Mouse (Mus musculus): ENCODE data around the gene Kcnf1. TPM values are rescaled to one million over a fixed set of nuclear protein-coding genes. Genes with fewer than 3 reads are reported as not detected.
"Not testable (repeated sequence)": the region's sequence is repeated elsewhere in the genome, so short reads cannot be mapped to it uniquely, and the experiment has no call there.

Kcnf1 gene
- total RNA-seq, 2 experiments from 2014 or later = 35.2 to 40.0 TPM

DNA sequence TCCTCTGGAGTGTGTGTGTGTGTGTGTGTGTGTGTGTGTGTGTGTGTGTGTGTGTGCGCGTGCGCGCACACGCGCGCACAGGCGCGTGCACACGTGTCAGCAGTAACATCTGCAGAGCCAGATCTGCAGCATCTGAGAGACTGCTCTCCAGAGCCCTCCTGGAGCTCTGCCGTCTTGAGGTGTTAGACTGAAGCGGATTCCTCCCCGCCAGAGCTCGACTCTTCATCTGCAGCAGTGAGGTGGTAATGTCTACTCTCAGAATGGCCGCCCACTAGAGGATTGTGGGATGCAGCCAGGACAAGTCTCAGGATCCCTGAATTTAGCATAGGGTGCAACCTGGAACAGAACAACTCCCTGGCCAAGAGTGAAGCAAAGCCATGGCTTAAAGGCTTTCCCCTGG, 19.1 kb downstream of the Kcnf1 start:
- no peak for DNase-seq

DNA sequence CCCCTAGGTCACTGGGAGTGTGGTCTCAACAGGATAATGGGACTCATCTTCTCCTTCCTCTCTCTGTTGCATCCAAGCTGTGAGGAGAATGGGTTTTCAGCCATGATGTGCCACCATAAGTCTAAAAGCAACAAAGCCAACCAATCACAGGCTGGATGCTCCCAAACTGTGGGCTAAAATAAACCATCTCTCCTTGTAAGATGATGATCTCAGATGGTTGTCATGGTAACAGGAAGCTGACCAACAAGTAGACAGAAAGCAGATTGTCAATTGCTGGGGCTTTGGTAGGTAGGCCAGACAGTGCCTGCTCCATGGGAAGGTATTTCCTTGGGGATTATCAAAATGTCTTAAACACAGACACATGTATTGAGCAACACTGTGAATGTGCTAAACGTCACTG, 20.9 kb downstream of the Kcnf1 start:
- DNase-seq = no peak

DNA sequence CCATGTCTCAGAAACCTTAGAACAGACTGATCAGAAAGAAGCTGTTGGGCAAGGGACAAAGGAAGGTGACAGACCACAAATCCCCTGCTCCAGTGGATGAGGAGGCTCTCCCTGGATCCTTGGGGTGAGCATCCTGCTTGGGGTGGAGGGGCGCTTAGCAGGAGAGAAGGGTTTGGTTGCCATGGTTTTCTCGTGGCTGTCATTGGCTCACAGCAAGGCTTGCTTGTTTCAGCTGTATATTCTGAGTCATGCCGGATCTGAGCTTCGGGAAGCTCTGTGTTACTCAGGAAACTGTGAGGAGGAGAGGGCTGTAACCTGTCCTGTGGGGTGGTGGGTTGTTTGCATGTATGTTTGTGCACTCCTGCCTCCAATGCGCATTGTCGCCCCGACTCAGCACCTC, 23.8 kb downstream of the Kcnf1 start:
- DNase-seq = peak in 1 of 2 experiments; percentile 44

DNA sequence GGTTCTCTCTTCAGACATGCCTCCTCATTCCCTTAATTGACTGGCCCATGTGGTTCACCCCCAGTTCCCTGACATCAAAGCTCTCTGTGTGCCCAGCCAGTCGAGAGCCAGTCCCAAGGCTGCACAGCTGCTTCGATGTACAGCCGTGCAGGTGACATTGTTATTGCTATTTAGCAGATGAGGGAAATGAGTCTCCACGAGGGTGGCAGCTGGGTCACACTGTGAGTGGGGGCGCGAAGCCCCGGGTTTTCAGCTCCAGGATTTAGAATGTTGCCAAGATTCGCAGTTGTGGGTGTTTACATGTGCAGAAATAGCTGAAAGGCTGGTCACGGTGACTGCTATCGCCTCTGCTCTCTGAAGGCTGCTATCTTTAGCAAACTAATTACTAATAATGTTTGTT, 27.8 kb downstream of the Kcnf1 start:
- no peak for DNase-seq

DNA sequence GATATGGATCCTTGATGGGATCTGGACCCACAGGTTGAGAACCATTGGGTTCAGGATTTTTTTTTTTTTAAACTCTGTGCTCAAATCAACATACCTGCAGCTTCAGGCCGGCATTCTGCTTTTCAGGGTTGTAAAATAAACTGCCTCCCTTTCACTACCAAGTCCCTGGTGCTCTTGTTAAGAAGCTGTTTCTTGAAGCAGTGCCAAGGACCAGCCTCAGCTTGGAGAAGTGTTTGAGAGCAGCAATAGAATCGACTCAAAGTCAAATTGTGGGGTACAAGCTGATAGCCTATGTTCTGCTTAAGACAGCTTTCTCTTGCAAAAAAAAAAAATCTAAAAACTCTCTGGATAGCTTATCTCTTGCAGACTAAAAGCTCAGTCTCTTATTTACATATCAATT, 34.9 kb downstream of the Kcnf1 start:
- DNase-seq = no peak

DNA sequence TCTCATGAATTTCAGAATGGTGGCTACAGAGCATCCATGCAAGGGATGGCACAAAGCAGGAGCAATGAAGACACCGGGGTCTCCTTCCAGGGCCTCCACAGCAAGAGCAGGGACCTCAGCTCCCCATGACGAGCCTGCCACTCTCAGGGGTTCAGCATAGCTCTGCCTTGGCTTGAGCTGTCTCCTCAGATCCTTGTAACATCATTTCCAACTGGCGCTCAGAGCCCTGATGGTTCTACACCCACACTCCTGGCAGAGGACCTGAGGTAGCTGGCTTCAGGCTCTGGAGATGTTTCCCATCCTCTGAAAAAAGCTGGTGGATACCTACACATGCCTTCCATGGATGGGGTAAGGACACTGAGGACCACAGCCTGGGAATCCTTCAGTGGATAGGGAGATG, 36.3 kb downstream of the Kcnf1 start:
- peak; percentile 40 to 45 for DNase-seq

DNA sequence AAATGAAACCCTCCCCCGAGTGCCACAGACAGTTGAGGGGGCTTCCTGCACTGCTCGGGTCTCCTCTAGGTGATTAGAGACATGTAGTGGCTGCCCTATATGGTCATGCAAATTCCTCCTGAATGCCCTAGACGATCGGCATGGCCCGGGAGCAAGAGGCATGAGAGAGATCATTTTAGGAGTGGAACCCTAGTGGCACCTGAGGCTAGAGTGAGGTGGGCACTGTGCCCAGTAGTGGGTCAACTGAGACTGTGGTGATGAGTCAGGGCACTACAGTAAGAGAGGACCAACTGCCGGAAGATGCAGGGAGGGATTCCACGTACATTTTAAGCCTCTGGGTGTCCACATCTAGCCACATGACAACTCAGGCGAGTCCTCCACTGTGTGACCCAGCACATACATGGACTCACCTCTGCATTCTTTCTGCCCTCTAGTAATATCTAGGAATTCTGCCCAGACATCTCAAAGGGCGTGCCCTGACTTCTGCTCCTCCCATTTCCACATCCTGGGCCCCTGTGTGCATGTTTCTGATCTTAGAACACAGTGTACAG, 42.1 kb downstream of the Kcnf1 start:
- no peak for DNase-seq

DNA sequence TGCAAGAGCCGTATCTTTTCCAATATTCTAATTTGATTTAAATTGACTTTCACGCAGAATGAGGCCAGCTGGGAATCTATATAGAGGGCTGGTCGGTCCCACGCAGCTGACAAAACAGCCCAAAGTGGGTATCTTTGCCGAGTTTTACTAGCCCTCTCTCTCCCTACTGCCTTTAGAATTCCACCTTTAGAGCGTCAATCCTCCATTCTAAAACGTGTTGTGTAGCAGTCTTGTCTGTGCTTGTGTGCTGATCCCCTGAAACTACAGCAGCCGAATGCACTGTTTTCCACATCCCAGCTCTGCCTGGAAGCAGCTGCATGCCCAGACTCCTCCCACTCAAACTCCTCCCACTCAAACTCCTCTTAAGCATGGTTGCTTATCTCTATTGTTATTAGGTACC, 44.4 kb downstream of the Kcnf1 start:
- DNase-seq = no peak

DNA sequence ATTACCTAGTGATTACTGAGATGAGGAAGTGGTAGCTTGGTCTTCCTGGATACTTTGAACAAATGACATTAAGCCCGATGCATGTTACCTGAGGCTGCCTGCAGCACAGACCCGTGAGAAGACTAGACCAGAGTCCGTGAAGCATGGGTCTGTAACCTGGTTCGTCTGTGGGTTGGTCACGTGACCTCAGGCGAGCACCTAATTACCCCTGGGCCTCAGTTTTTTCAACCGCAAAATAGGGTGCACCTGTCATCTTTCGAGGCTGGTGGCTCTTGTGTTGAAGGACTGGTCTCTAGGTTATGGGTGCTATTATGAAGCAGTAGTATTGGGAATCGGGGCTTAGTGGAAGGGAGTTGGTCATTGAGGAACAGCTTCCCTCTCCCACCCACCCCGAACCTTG, 45.1 kb downstream of the Kcnf1 start:
- DNase-seq = no peak

DNA sequence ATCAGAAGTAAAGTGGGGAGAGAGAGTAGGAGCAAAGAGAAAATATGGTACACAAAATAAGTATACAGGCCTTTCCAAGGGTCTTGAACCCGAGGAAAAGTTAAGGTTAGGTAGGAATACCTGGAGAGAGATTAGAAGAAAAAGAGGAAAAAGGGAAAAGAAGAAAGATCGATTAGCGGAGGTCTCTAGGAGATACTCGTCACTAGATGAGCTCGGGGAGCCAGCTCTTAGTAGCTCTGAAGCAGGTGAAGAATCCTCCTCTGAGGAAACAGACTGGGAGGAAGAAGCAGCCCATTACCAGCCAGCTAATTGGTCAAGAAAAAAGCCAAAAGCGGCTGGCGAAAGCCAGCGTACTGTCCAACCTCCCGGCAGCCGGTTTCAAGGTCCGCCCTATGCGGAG, 53.8 kb downstream of the Kcnf1 start:
- not testable (repeated sequence) for DNase-seq

Other genes with a start within 250 kb of the Kcnf1 start
- 1 to 10 TPM; 1.0 to 1.2 TPM for gene Pqlc3, start 176.5 kb downstream of the Kcnf1 start, total RNA-seq (2021)
- under 1 TPM; 0.25 to 0.61 TPM for gene 2410004P03Rik, start 165.2 kb downstream of the Kcnf1 start, total RNA-seq (2021)
- 100 to 1,000 TPM; 170 to 200 TPM for gene Pdia6, start 89.7 kb upstream of the Kcnf1 start, total RNA-seq (2021)
- 1 to 10 TPM; 2.8 to 4.2 TPM for gene Atp6v1c2, start 152.5 kb upstream of the Kcnf1 start, total RNA-seq (2021)
- gene Nol10, start 171.6 kb upstream of the Kcnf1 start, total RNA-seq (2021) = 10 to 100 TPM; 19.7 to 20.9 TPM